ENCODE assay signal across 24 mouse cellular contexts in the genomic region with DNA sequence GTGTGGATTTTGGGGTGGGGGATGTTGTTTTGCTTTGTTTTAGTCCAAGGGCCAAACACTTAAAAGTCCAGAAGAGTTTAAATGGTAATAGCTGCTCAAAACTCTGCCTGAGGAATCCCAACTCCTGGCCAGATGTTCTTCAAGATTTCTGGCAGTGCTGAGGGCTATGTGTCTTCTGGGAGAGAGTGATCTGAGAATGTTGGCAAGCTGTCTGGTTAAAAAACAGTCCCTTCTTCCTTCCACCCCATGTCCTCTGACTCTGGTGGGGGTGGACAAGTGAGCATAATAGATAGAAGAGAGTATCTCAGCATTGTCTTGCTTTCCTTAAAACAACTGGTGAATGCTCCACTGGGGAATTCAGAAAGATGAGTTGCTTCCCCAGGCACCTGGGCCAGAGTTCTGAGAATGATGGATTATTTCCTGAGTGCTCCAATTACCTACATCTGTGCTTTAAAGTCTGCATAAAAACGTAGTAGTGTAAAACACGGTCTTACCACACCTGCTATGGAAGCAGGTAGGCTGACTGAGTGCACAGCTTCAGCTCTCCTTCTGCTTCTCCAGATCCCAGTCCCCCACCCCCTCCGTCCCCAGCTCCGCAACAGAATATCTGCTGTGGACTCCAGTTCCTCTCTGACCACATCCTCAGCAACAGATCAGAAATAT. TPM values are rescaled to one million over a fixed set of nuclear protein-coding genes. Genes with fewer than 3 reads are reported as not detected.
A peak's percentile ranks its signal among the peaks of the same experiment; 100 is the strongest.
DNase-seq lines count a peak whose midpoint lies in the region; ATAC-seq and TF ChIP-seq lines count a peak whose summit lies in the region.
"Had no signal": no experiment of that assay in that cellular context is flagged by ENCODE, and none has a peak within 500 bp of the region (broad histone marks: within the 10 kb centered on the region; RNA-seq: fewer than 3 reads in every experiment).

No protein-coding gene starts in this region.

- H3K4me2 ChIP-seq in limb, embryonic 14.5 days (replicated peaks; ENCODE audit: low read depth, low read length, severe bottlenecking): no peak overlapping the region
- H3K4me2 ChIP-seq: forebrain, embryonic 15.5 days; hindbrain, embryonic 15.5 days had no signal

- no peak overlapping the region for H3K9ac ChIP-seq in limb, embryonic 14.5 days (ENCODE audit: low read depth, low read length, severe bottlenecking)
- H3K9ac ChIP-seq: forebrain, embryonic 15.5 days; hindbrain, embryonic 15.5 days had no signal

- TF ChIP-seq POLR2A in limb, embryonic 14.5 days (IDR thresholded peaks at IDR 0.05; ENCODE audit: borderline replicate concordance, extremely low read depth, insufficient read depth, insufficient read length): no peak

- DNase-seq in gastrocnemius, postnatal 25 days: peak; percentile 16
- no peak for DNase-seq in gastrocnemius, postnatal 36 days
- peak; percentile 1 to 7 for DNase-seq in heart, postnatal 14 days
- no peak for DNase-seq in heart, postnatal 25 days (ENCODE audit: low spot score)
- peak; percentile 34 for DNase-seq in limb, embryonic 14.5 days (ENCODE audit: low spot score)
- DNase-seq in left cerebral cortex, adult 18-20 months (ENCODE audit: low spot score in 2 of 2): no peak
- DNase-seq: adrenal gland, postnatal 14 days; cerebellum, adult 11-12 months; cerebellum, adult 9-11 months; cerebellum, postnatal 36 days; gastrocnemius, postnatal 10 days had no signal

- intact Hi-C loops in gastrocnemius, postnatal 36 days (cut with DNase I): no loop called here
- intact Hi-C loops in heart, postnatal 14 days (cut with DNase I): no loop called here
- intact Hi-C loops in heart, postnatal 25 days (cut with DNase I): no loop called here

- 45% methylated on average over 4 of the region's 4 CpGs for WGBS in limb, embryonic 14.5 days

- H3K4me1 ChIP-seq in limb, embryonic 14.5 days (ENCODE audit: control insufficient read depth, insufficient read depth, low read length): no peaks in the 10 kb centered on the region
- H3K4me1 ChIP-seq: forebrain, embryonic 15.5 days; hindbrain, embryonic 15.5 days had no signal

- H3K36me3 ChIP-seq in limb, embryonic 14.5 days (ENCODE audit: control insufficient read depth, insufficient read depth, low read length): no peaks in the 10 kb centered on the region
- H3K36me3 ChIP-seq: forebrain, embryonic 15.5 days; hindbrain, embryonic 15.5 days had no signal

- ATAC-seq in limb, embryonic 14.5 days (ENCODE audit: low FRiP score, low read depth): peak; percentile 65; the same call in 1 of the 2 replicates
- ATAC-seq: activated CD4-positive, CD25-positive, alpha-beta regulatory T cell, adult 4 months; forebrain, embryonic 15.5 days; intestine, embryonic 16.5 days; Patski had no signal

- no peaks in the 10 kb centered on the region for H3K27me3 ChIP-seq in limb, embryonic 14.5 days (ENCODE audit: control insufficient read depth, insufficient read depth, low read length)
- H3K27me3 ChIP-seq: CH12.LX; forebrain, embryonic 15.5 days; hindbrain, embryonic 15.5 days; Patski had no signal

- H3K9me3 ChIP-seq in limb, embryonic 14.5 days (ENCODE audit: control insufficient read depth, low read length): no peaks in the 10 kb centered on the region
- H3K9me3 ChIP-seq: forebrain, embryonic 15.5 days; hindbrain, embryonic 15.5 days had no signal

- no peak overlapping the region for H3K27ac ChIP-seq in limb, embryonic 14.5 days (replicated peaks; ENCODE audit: low read depth, low read length)
- H3K27ac ChIP-seq: forebrain, embryonic 15.5 days; heart, adult 2 months; hindbrain, embryonic 15.5 days had no signal

- H3K4me3 ChIP-seq in limb, embryonic 14.5 days (replicated peaks; ENCODE audit: low read length): no peak overlapping the region
- H3K4me3 ChIP-seq: forebrain, embryonic 15.5 days; heart, adult 2 months; hindbrain, embryonic 15.5 days had no signal

RNA-seq across cellular contexts. Expression of a gene that starts 54.4 kb away (rescaled TPM):
- total RNA-seq in gastrocnemius, postnatal 25 days (2021): not detected
- total RNA-seq in gastrocnemius, postnatal 36 days (2021): not detected
- not detected for total RNA-seq in heart, postnatal 14 days (2021)
- total RNA-seq in heart, postnatal 25 days (2021): not detected
- polyA plus RNA-seq in limb, embryonic 14.5 days (2012; rRNA removed): not detected in 2 replicates
- not detected in 2 replicates for polyA plus RNA-seq in limb, embryonic 14.5 days (2014; fragmentation: Nextera tagmentation; extraction: Ambion mirVana)
- not detected for total RNA-seq in left cerebral cortex, adult 18-20 months (2021)
- total RNA-seq: adrenal gland, adult 18-20 months; adrenal gland, postnatal 14 days; CH12.LX; gastrocnemius, postnatal 10 days; heart, adult 2 months; heart, postnatal 10 days had no signal
- polyA plus RNA-seq: activated CD4-positive, CD25-positive, alpha-beta regulatory T cell, adult 4 months; embryonic facial prominence, embryonic 11.5 days; forebrain, embryonic 11.5 days; forebrain, embryonic 15.5 days; heart, embryonic 14.5 days; hindbrain, embryonic 11.5 days; hindbrain, embryonic 15.5 days; intestine, embryonic 16.5 days; Patski had no signal

Comparison
In these comparisons a context has a peak if more than half of its experiments do, and no peak if none do; other contexts are left out.
1. DNase-seq: peak in gastrocnemius, postnatal 25 days (single experiment), heart, postnatal 14 days (2 of 2) and limb, embryonic 14.5 days (single experiment); none in gastrocnemius, postnatal 36 days (0 of 2), heart, postnatal 25 days (single experiment) and left cerebral cortex, adult 18-20 months (0 of 2).